Mouse (Mus musculus): ENCODE measurements around the gene Nudt22.

GRCm38 (mm10) chr19:6985951-6986708 lies 9.8 kb downstream of the Nudt22 start:
- TF ChIP-seq CTCF (IDR thresholded peaks at IDR 0.05; ENCODE audit: extremely low read depth, insufficient read depth, insufficient read length, insufficient replicate concordance) (no peak), POLR2A (IDR thresholded peaks at IDR 0.05; ENCODE audit: low read depth, low read length) (no peak)

Data from spleen, adult 2 months (tissue).